Mouse (Mus musculus): ENCODE measurements around the gene Cdk5rap3. TPM values are rescaled to one million over a fixed set of nuclear protein-coding genes. Genes with fewer than 3 reads are reported as not detected.

Gene Cdk5rap3
- total RNA-seq, 1 experiment from 2014 or later: 38.2 TPM

DNA sequence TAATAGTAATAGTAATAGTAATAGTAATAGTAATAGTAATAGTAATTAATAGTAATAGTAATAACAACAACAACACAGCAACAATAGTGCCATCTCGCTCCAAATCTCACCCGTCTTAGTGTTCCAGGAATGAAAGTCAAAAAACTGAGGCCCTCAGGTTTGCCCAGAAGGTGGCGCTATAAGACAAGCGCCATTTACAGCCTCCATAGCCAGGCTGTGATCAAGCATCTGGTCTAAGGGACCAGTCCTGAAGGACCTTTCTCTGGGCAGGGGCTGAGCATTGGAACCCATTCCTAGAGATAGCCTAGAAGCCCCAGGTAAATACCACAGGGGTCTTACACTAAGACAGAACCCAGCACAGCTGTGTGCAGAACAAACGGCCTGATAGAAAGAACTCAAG is 49.1 kb downstream of the Cdk5rap3 start:
- ATAC-seq (replicated peaks; ENCODE audit: low read depth, poor library complexity, severe bottlenecking): 0 out of 2 replicates have a peak, but pooled peaks have one; percentile 78

- no peak for ATAC-seq (replicated peaks; ENCODE audit: low read depth, poor library complexity, severe bottlenecking)
Measured at GRCm38 (mm10) chr11:96863206-96863995, 52.9 kb downstream of the Cdk5rap3 start.

DNA sequence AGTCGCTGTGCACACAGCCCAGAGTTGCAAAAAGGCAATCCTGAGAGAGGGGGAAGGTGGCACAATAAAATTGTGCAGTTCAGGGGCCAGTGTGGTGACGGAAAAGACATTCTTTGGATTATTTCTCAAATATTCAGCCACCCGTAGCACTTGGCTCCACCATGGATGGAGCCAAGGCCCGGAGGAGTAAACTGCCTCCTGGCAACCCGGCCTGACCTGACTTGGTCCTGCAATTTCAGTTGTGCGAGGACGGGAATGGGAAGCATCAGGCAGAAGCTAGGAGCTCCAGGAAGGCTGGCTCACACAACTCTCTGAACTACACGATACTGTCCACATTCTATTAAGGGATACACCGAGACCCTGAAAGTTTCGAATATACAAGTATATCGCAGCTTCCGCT is 53.8 kb downstream of the Cdk5rap3 start:
- no peak for ATAC-seq (replicated peaks; ENCODE audit: low read depth, poor library complexity, severe bottlenecking)

- peak; percentile 89 for ATAC-seq (replicated peaks; ENCODE audit: low read depth, poor library complexity, severe bottlenecking)
Measured at GRCm38 (mm10) chr11:96861878-96862289, 54.4 kb downstream of the Cdk5rap3 start.

- ATAC-seq (replicated peaks; ENCODE audit: low read depth, poor library complexity, severe bottlenecking): no peak
Measured at GRCm38 (mm10) chr11:96861446-96861845, 54.9 kb downstream of the Cdk5rap3 start.

DNA sequence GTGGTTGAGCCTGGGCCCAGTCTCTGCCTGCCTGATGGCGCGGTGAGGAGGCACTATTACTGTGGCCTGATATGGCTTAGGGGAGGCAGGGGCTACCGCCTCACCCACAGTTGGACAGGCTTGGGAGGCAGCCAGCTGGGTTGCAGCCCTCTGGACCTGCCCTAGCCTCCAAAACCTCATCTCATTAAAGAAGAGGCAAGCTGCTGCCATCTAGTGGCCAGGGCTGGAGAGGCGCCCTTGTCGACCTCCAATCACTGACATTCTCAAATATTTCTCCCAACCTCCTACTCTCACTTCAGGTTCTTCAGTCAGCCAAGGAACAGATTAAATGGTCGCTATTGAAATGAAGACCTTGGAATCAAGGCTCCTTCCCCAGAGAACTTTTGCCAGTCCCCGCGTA is 55.7 kb downstream of the Cdk5rap3 start:
- peak; percentile 70 for ATAC-seq (replicated peaks; ENCODE audit: low read depth, poor library complexity, severe bottlenecking)

GRCm38 (mm10) chr11:96859635-96860034 is 56.7 kb downstream of the Cdk5rap3 start:
- ATAC-seq (replicated peaks; ENCODE audit: low read depth, poor library complexity, severe bottlenecking): no peak

GRCm38 (mm10) chr11:96857446-96857845 is 58.9 kb downstream of the Cdk5rap3 start:
- ATAC-seq (replicated peaks; ENCODE audit: low read depth, poor library complexity, severe bottlenecking): no peak

Other genes with a start within 250 kb of the Cdk5rap3 start
- gene Snx11, start 138.9 kb downstream of the Cdk5rap3 start, total RNA-seq (2017): 9.5 and 14.8 TPM in 2 replicates
- gene Cbx1, start 127.4 kb downstream of the Cdk5rap3 start, total RNA-seq (2017): 94.1 and 108 TPM in 2 replicates
- gene Nfe2l1, start 86.5 kb downstream of the Cdk5rap3 start, total RNA-seq (2017): 43.3 and 48.5 TPM in 2 replicates
- 1.6 and 8.9 TPM in 2 replicates for gene Copz2, start 66.6 kb downstream of the Cdk5rap3 start, total RNA-seq (2017)
- gene Prr15l, start 11.6 kb upstream of the Cdk5rap3 start, total RNA-seq (2017): 0.58 TPM in 1 of 2 replicates, not detected in the other
- 24.8 and 31.9 TPM in 2 replicates for gene Pnpo, start 27.5 kb upstream of the Cdk5rap3 start, total RNA-seq (2017)
- 3.2 and 3.6 TPM in 2 replicates for gene Sp2, start 66.5 kb upstream of the Cdk5rap3 start, total RNA-seq (2017)
- 0.59 TPM in 1 of 2 replicates, not detected in the other for gene Sp6, start 96.9 kb upstream of the Cdk5rap3 start, total RNA-seq (2017)
- gene Scrn2, start 113.4 kb upstream of the Cdk5rap3 start, total RNA-seq (2017): 18.4 and 21.5 TPM in 2 replicates
- gene Lrrc46, start 124.9 kb upstream of the Cdk5rap3 start, total RNA-seq (2017): 0.64 and 2.0 TPM in 2 replicates
- 15.2 and 17.0 TPM in 2 replicates for gene Mrpl10, start 125.1 kb upstream of the Cdk5rap3 start, total RNA-seq (2017)
- 8.2 and 11.1 TPM in 2 replicates for gene Osbpl7, start 134.1 kb upstream of the Cdk5rap3 start, total RNA-seq (2017)
- 0.59 TPM in 1 of 2 replicates, not detected in the other for gene Tbx21, start 198.8 kb upstream of the Cdk5rap3 start, total RNA-seq (2017)
- 0.78 and 2.5 TPM in 2 replicates for gene Tbkbp1, start 235.0 kb upstream of the Cdk5rap3 start, total RNA-seq (2017)